Mouse (Mus musculus): ENCODE measurements around the gene Mtmr2. TPM values are rescaled to one million over a fixed set of nuclear protein-coding genes. Genes with fewer than 3 reads are reported as not detected.

Mtmr2 gene
- polyA plus RNA-seq, 1 experiment from 2014 or later, result 57.5 TPM

- no peak for ATAC-seq
- H3K4me1 ChIP-seq (ENCODE audit: control insufficient read depth, insufficient read depth, low read length), result peaks cover 17% of the 10 kb centered on the region; the same call in 1 of the 2 replicates
- no peak overlapping the region for H3K4me2 ChIP-seq (ENCODE audit: low read length)
- H3K36me3 ChIP-seq (ENCODE audit: control insufficient read depth, insufficient read depth, low read length), result peaks cover 51% of the 10 kb centered on the region
- H3K9ac ChIP-seq (ENCODE audit: low read length), result no peak overlapping the region
- H3K9me3 ChIP-seq (replicated peaks; ENCODE audit: control insufficient read depth, low read length), result no peaks in the 10 kb centered on the region
- H3K27me3 ChIP-seq (replicated peaks; ENCODE audit: control insufficient read depth, insufficient read depth, low read length), result no peaks in the 10 kb centered on the region
- H3K4me3 ChIP-seq (ENCODE audit: low read depth, low read length), result no peak overlapping the region
- H3K27ac ChIP-seq (ENCODE audit: low read depth, low read length), result no peak overlapping the region
- no peak for DNase-seq (ENCODE audit: low spot score)
- 97% methylated on average over 3 of the region's 3 CpGs for WGBS
Measured at GRCm38 (mm10) chr9:13820774-13821173, 72.6 kb downstream of the Mtmr2 start.

- peak overlapping the region; percentile 98; the same call in 1 of the 2 replicates for H3K27ac ChIP-seq (ENCODE audit: low read depth, low read length)
- no peak for DNase-seq (ENCODE audit: low spot score)
- H3K9ac ChIP-seq (ENCODE audit: low read length), result peak overlapping the region; percentile 96
- peak overlapping the region; percentile 83 for H3K4me3 ChIP-seq (ENCODE audit: low read depth, low read length)
- H3K36me3 ChIP-seq (ENCODE audit: control insufficient read depth, insufficient read depth, low read length), result peaks cover 12% of the 10 kb centered on the region
- WGBS, result 5% methylated on average over 8 of the region's 8 CpGs
- peak overlapping the region; percentile 58 for H3K4me2 ChIP-seq (ENCODE audit: low read length)
- ATAC-seq, result no peak
- peaks cover 21% of the 10 kb centered on the region; the same call in 1 of the 2 replicates for H3K4me1 ChIP-seq (ENCODE audit: control insufficient read depth, insufficient read depth, low read length)
- H3K27me3 ChIP-seq (replicated peaks; ENCODE audit: control insufficient read depth, insufficient read depth, low read length), result no peaks in the 10 kb centered on the region
- no peaks in the 10 kb centered on the region for H3K9me3 ChIP-seq (replicated peaks; ENCODE audit: control insufficient read depth, low read length)
Measured at GRCm38 (mm10) chr9:13825896-13826295, 77.7 kb downstream of the Mtmr2 start.

GRCm38 (mm10) chr9:13826391-13826805 is 78.2 kb downstream of the Mtmr2 start:
- H3K9ac ChIP-seq (ENCODE audit: low read length), result peak overlapping the region; percentile 96
- ATAC-seq, result peak; percentile 6
- peak; percentile 69 for DNase-seq (ENCODE audit: low spot score)
- H3K27ac ChIP-seq (ENCODE audit: low read depth, low read length), result peak overlapping the region; percentile 98
- whole genome bisulfite sequencing, result 0% methylated on average over 31 of the region's 31 CpGs
- H3K4me1 ChIP-seq (ENCODE audit: control insufficient read depth, insufficient read depth, low read length), result peaks cover 21% of the 10 kb centered on the region; the same call in 1 of the 2 replicates
- no peaks in the 10 kb centered on the region for H3K27me3 ChIP-seq (replicated peaks; ENCODE audit: control insufficient read depth, insufficient read depth, low read length)
- peaks cover 12% of the 10 kb centered on the region for H3K36me3 ChIP-seq (ENCODE audit: control insufficient read depth, insufficient read depth, low read length)
- H3K4me3 ChIP-seq (ENCODE audit: low read depth, low read length), result peak overlapping the region; percentile 83
- peak overlapping the region; percentile 58 for H3K4me2 ChIP-seq (ENCODE audit: low read length)
- H3K9me3 ChIP-seq (replicated peaks; ENCODE audit: control insufficient read depth, low read length), result no peaks in the 10 kb centered on the region

GRCm38 (mm10) chr9:13826832-13827405 is 78.7 kb downstream of the Mtmr2 start, which contains the start of gene Cep57:
Gene Cep57, minus strand, starts transcription at chr9:13827107.
- H3K9ac ChIP-seq (ENCODE audit: low read length), result peak within 1 kb of the TSS; percentile 96
- peaks cover 16% of the 10 kb centered on the region for H3K36me3 ChIP-seq (ENCODE audit: control insufficient read depth, insufficient read depth, low read length)
- H3K4me2 ChIP-seq (ENCODE audit: low read length), result peak within 1 kb of the TSS; percentile 83
- H3K27me3 ChIP-seq (replicated peaks; ENCODE audit: control insufficient read depth, insufficient read depth, low read length), result no peaks in the 10 kb centered on the region
- H3K4me1 ChIP-seq (ENCODE audit: control insufficient read depth, insufficient read depth, low read length), result peaks cover 21% of the 10 kb centered on the region; the same call in 1 of the 2 replicates
- H3K27ac ChIP-seq (ENCODE audit: low read depth, low read length), result peak within 1 kb of the TSS; percentile 98
- under 1% methylated on average over 44 of the region's 44 CpGs for WGBS
- no peaks in the 10 kb centered on the region for H3K9me3 ChIP-seq (replicated peaks; ENCODE audit: control insufficient read depth, low read length)
- ATAC-seq, result peak; percentile 91
- DNase-seq (ENCODE audit: low spot score), result peak; percentile 100
- peak within 1 kb of the TSS; percentile 83 for H3K4me3 ChIP-seq (ENCODE audit: low read depth, low read length)

- H3K4me3 ChIP-seq (ENCODE audit: low read depth, low read length), result peak within 1 kb of the TSS; percentile 83
- peak within 1 kb of the TSS; percentile 98 for H3K27ac ChIP-seq (ENCODE audit: low read depth, low read length)
- H3K9ac ChIP-seq (ENCODE audit: low read length), result peak within 1 kb of the TSS; percentile 96
- peak within 1 kb of the TSS; percentile 83 for H3K4me2 ChIP-seq (ENCODE audit: low read length)
- DNase-seq (ENCODE audit: low spot score) (peak; percentile 100), ATAC-seq (peak; percentile 94)
- peaks cover 18% of the 10 kb centered on the region for H3K36me3 ChIP-seq (ENCODE audit: control insufficient read depth, insufficient read depth, low read length)
- under 1% methylated on average over 64 of the region's 67 CpGs for WGBS
- H3K4me1 ChIP-seq (ENCODE audit: control insufficient read depth, insufficient read depth, low read length), result peaks cover 21% of the 10 kb centered on the region; the same call in 1 of the 2 replicates
- H3K9me3 ChIP-seq (replicated peaks; ENCODE audit: control insufficient read depth, low read length), result no peaks in the 10 kb centered on the region
- no peaks in the 10 kb centered on the region for H3K27me3 ChIP-seq (replicated peaks; ENCODE audit: control insufficient read depth, insufficient read depth, low read length)
Measured at GRCm38 (mm10) chr9:13827406-13828086, 79.3 kb downstream of the Mtmr2 start, which contains the start of gene Fam76b. Gene Fam76b, plus strand, starts transcription at chr9:13827716.

- Histone ChIP-seq H3K27ac (ENCODE audit: low read depth, low read length) (peak overlapping the region; percentile 98), H3K9me3 (replicated peaks; ENCODE audit: control insufficient read depth, low read length) (no peaks in the 10 kb centered on the region), H3K4me2 (ENCODE audit: low read length) (peak overlapping the region; percentile 83), H3K4me3 (ENCODE audit: low read depth, low read length) (peak overlapping the region; percentile 83), H3K27me3 (replicated peaks; ENCODE audit: control insufficient read depth, insufficient read depth, low read length) (no peaks in the 10 kb centered on the region), H3K4me1 (ENCODE audit: control insufficient read depth, insufficient read depth, low read length) (peaks cover 21% of the 10 kb centered on the region; the same call in 1 of the 2 replicates), H3K36me3 (ENCODE audit: control insufficient read depth, insufficient read depth, low read length) (peaks cover 23% of the 10 kb centered on the region), H3K9ac (ENCODE audit: low read length) (peak overlapping the region; percentile 90)
- peak; percentile 32 for ATAC-seq
- under 1% methylated on average over 23 of the region's 23 CpGs for WGBS
- peak; percentile 76 for DNase-seq (ENCODE audit: low spot score)
Measured at GRCm38 (mm10) chr9:13828087-13828441, 79.9 kb downstream of the Mtmr2 start.

- ATAC-seq (no peak), DNase-seq (ENCODE audit: low spot score) (no peak)
- Histone ChIP-seq H3K9ac (ENCODE audit: low read length) (no peak overlapping the region), H3K4me1 (ENCODE audit: control insufficient read depth, insufficient read depth, low read length) (no peaks in the 10 kb centered on the region), H3K36me3 (ENCODE audit: control insufficient read depth, insufficient read depth, low read length) (peaks cover 87% of the 10 kb centered on the region), H3K4me3 (ENCODE audit: low read depth, low read length) (no peak overlapping the region), H3K27ac (ENCODE audit: low read depth, low read length) (no peak overlapping the region), H3K4me2 (ENCODE audit: low read length) (no peak overlapping the region), H3K9me3 (replicated peaks; ENCODE audit: control insufficient read depth, low read length) (no peaks in the 10 kb centered on the region), H3K27me3 (replicated peaks; ENCODE audit: control insufficient read depth, insufficient read depth, low read length) (no peaks in the 10 kb centered on the region)
- WGBS, result 94% methylated on average over 3 of the region's 3 CpGs
Measured at GRCm38 (mm10) chr9:13835256-13835655, 87.0 kb downstream of the Mtmr2 start.

- Histone ChIP-seq H3K4me3 (ENCODE audit: low read depth, low read length) (no peak overlapping the region), H3K9me3 (replicated peaks; ENCODE audit: control insufficient read depth, low read length) (no peaks in the 10 kb centered on the region), H3K36me3 (ENCODE audit: control insufficient read depth, insufficient read depth, low read length) (peaks cover 92% of the 10 kb centered on the region), H3K4me1 (ENCODE audit: control insufficient read depth, insufficient read depth, low read length) (no peaks in the 10 kb centered on the region), H3K4me2 (ENCODE audit: low read length) (no peak overlapping the region), H3K27me3 (replicated peaks; ENCODE audit: control insufficient read depth, insufficient read depth, low read length) (no peaks in the 10 kb centered on the region), H3K27ac (ENCODE audit: low read depth, low read length) (no peak overlapping the region), H3K9ac (ENCODE audit: low read length) (no peak overlapping the region)
- DNase-seq (ENCODE audit: low spot score) (no peak), ATAC-seq (no peak)
- 91% methylated on average over 2 of the region's 2 CpGs for WGBS
Measured at GRCm38 (mm10) chr9:13836726-13837125, 88.5 kb downstream of the Mtmr2 start.

GRCm38 (mm10) chr9:13847591-13847990 is 99.4 kb downstream of the Mtmr2 start:
- H3K4me2 ChIP-seq (ENCODE audit: low read length), result no peak overlapping the region
- no peaks in the 10 kb centered on the region for H3K4me1 ChIP-seq (ENCODE audit: control insufficient read depth, insufficient read depth, low read length)
- H3K9me3 ChIP-seq (replicated peaks; ENCODE audit: control insufficient read depth, low read length), result no peaks in the 10 kb centered on the region
- H3K27me3 ChIP-seq (replicated peaks; ENCODE audit: control insufficient read depth, insufficient read depth, low read length), result no peaks in the 10 kb centered on the region
- no peak for ATAC-seq
- H3K9ac ChIP-seq (ENCODE audit: low read length), result no peak overlapping the region
- peaks cover 30% of the 10 kb centered on the region for H3K36me3 ChIP-seq (ENCODE audit: control insufficient read depth, insufficient read depth, low read length)
- no peak overlapping the region for H3K27ac ChIP-seq (ENCODE audit: low read depth, low read length)
- no peak overlapping the region for H3K4me3 ChIP-seq (ENCODE audit: low read depth, low read length)
- no peak for DNase-seq (ENCODE audit: low spot score)
- WGBS, result 87% methylated on average over 3 of the region's 3 CpGs

All from forebrain, embryonic 14.5 days (tissue).